Mouse (Mus musculus): Measurements from ENCODE around the gene Spata1. TPM values are rescaled to one million over a fixed set of nuclear protein-coding genes. Genes with fewer than 3 reads are reported as not detected.

Spata1 gene
- polyA plus RNA-seq, 1 experiment from 2014 or later = 4.1 TPM

- Histone ChIP-seq H3K9me3 (replicated peaks; ENCODE audit: control insufficient read depth, low read length) (no peaks in the 10 kb centered on the region), H3K27me3 (ENCODE audit: control insufficient read depth, insufficient read depth, low read length) (no peaks in the 10 kb centered on the region), H3K4me2 (ENCODE audit: low read depth, low read length) (no peak overlapping the region), H3K27ac (ENCODE audit: low read length) (no peak overlapping the region), H3K9ac (ENCODE audit: low read length) (no peak overlapping the region), H3K4me1 (ENCODE audit: control insufficient read depth, insufficient read depth, low read length) (peaks cover 14% of the 10 kb centered on the region), H3K4me3 (replicated peaks; ENCODE audit: low read length) (no peak overlapping the region), H3K36me3 (ENCODE audit: control insufficient read depth, insufficient read depth, low read length) (peaks cover 15% of the 10 kb centered on the region)
- no peak for ATAC-seq (ENCODE audit: insufficient read depth, low FRiP score)
- WGBS = 94% methylated on average over 7 of the region's 7 CpGs
Observed at GRCm38 (mm10) chr3:146506711-146507110, 7.2 kb upstream of the Spata1 start.

DNA sequence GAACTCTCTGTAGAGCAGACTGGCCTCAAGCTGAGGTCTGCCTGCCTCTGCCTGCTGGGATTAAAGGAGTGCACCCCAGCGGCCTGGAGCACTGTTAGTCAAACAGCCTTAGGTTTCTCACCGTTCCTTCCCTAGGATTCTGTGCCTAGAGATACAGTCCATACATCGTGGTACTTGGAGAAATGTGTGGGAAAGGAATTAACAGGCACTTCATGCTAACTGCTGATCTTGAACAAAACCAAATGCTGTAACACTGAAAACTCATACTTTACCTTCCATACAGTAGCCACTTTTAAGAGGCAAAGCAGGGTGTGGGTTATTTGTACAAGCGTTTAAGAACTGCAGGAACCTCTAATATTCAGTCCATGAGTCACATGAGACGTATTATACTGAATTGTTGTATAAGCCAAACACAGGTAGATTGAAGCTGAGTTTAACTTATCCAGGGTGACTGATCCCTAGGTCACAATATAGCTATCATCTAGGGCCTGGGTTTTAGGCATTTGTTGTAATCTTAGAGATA lies 2.1 kb upstream of the Spata1 start:
- Histone ChIP-seq H3K27me3 (ENCODE audit: control insufficient read depth, insufficient read depth, low read length) (no peaks in the 10 kb centered on the region), H3K4me2 (ENCODE audit: low read depth, low read length) (peak overlapping the region; percentile 82), H3K9me3 (replicated peaks; ENCODE audit: control insufficient read depth, low read length) (no peaks in the 10 kb centered on the region), H3K4me3 (replicated peaks; ENCODE audit: low read length) (peak overlapping the region; percentile 99), H3K4me1 (ENCODE audit: control insufficient read depth, insufficient read depth, low read length) (peaks cover 30% of the 10 kb centered on the region), H3K36me3 (ENCODE audit: control insufficient read depth, insufficient read depth, low read length) (peaks cover 9% of the 10 kb centered on the region), H3K9ac (ENCODE audit: low read length) (peak overlapping the region; percentile 97), H3K27ac (ENCODE audit: low read length) (peak overlapping the region; percentile 96)
- WGBS = 31% methylated on average over 5 of the region's 5 CpGs
- ATAC-seq (ENCODE audit: insufficient read depth, low FRiP score) = no peak

GRCm38 (mm10) chr3:146500810-146501201 lies 1.3 kb upstream of the Spata1 start:
- Histone ChIP-seq H3K4me2 (ENCODE audit: low read depth, low read length) (peak overlapping the region; percentile 82), H3K4me3 (replicated peaks; ENCODE audit: low read length) (peak overlapping the region; percentile 99), H3K36me3 (ENCODE audit: control insufficient read depth, insufficient read depth, low read length) (0 out of 2 replicates have a peak, but pooled peaks cover 2% of the 10 kb centered on the region), H3K27me3 (ENCODE audit: control insufficient read depth, insufficient read depth, low read length) (no peaks in the 10 kb centered on the region), H3K9me3 (replicated peaks; ENCODE audit: control insufficient read depth, low read length) (no peaks in the 10 kb centered on the region), H3K4me1 (ENCODE audit: control insufficient read depth, insufficient read depth, low read length) (peaks cover 30% of the 10 kb centered on the region), H3K9ac (ENCODE audit: low read length) (peak overlapping the region; percentile 97), H3K27ac (ENCODE audit: low read length) (peak overlapping the region; percentile 96)
- 5% methylated on average over 5 of the region's 5 CpGs for WGBS
- ATAC-seq (ENCODE audit: insufficient read depth, low FRiP score) = no peak

DNA sequence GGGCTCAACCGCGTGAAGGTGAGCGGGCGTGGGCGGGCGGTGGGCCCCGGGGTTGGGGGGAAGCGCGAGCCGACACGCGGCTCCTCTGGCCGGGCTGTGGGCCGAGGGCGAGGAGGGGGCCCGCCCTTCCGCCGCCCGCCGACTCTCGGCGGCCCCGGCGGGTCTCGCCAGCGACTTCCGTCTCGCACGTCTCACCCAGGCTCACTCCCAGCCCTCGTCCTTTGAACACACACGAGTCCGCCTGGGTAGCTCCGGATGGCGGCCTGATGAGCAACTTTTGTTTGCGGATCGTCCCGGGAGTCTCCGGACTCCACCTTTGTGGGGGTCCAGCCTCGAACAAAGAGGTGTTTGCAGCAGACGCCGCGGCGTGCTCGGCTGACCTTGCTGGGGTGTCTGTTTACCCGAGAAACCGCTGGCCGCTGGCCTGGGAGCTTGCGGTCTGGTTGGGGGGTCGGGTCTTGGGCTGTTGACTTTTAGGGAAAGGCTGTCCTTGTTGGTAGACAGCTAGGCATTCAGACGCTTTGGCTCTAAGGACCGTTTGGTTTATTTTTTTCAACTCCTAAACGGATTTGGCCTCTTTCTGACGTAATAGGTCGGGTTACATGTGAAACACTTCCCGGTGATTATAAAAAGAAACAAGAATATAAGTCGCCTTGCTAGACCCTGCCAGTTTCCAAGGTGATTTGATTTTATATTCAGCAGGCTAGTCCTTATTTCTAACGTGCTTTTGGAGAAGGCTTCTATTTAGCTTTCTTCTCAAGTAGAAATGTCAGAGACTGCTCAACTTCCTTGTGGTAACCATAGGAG lies 653 bp upstream of the Spata1 start:
- Histone ChIP-seq H3K4me2 (ENCODE audit: low read depth, low read length) (peak overlapping the region; percentile 82), H3K27ac (ENCODE audit: low read length) (peak overlapping the region; percentile 96), H3K9me3 (replicated peaks; ENCODE audit: control insufficient read depth, low read length) (no peaks in the 10 kb centered on the region), H3K4me1 (ENCODE audit: control insufficient read depth, insufficient read depth, low read length) (peaks cover 30% of the 10 kb centered on the region), H3K36me3 (ENCODE audit: control insufficient read depth, insufficient read depth, low read length) (no peaks in the 10 kb centered on the region), H3K4me3 (replicated peaks; ENCODE audit: low read length) (peak overlapping the region; percentile 99), H3K9ac (ENCODE audit: low read length) (peak overlapping the region; percentile 97), H3K27me3 (ENCODE audit: control insufficient read depth, insufficient read depth, low read length) (no peaks in the 10 kb centered on the region)
- ATAC-seq (ENCODE audit: insufficient read depth, low FRiP score) = peak; percentile 68; the same call in 1 of the 2 replicates
- under 1% methylated on average over 54 of the region's 57 CpGs for WGBS

GRCm38 (mm10) chr3:146498989-146499388 lies 564 bp downstream of the Spata1 start:
- Histone ChIP-seq H3K4me1 (ENCODE audit: control insufficient read depth, insufficient read depth, low read length) (peaks cover 30% of the 10 kb centered on the region), H3K4me3 (replicated peaks; ENCODE audit: low read length) (peak overlapping the region; percentile 99), H3K9me3 (replicated peaks; ENCODE audit: control insufficient read depth, low read length) (no peaks in the 10 kb centered on the region), H3K4me2 (ENCODE audit: low read depth, low read length) (peak overlapping the region; percentile 60), H3K9ac (ENCODE audit: low read length) (peak overlapping the region; percentile 93), H3K36me3 (ENCODE audit: control insufficient read depth, insufficient read depth, low read length) (no peaks in the 10 kb centered on the region), H3K27me3 (ENCODE audit: control insufficient read depth, insufficient read depth, low read length) (no peaks in the 10 kb centered on the region), H3K27ac (ENCODE audit: low read length) (peak overlapping the region; percentile 96)
- WGBS = 1% methylated on average over 13 of the region's 13 CpGs
- no peak for ATAC-seq (ENCODE audit: insufficient read depth, low FRiP score)

GRCm38 (mm10) chr3:146494941-146495340 lies 4.6 kb downstream of the Spata1 start:
- H3K27ac ChIP-seq (ENCODE audit: low read length) = no peak overlapping the region
- no peak overlapping the region for H3K4me2 ChIP-seq (ENCODE audit: low read depth, low read length)
- H3K27me3 ChIP-seq (ENCODE audit: control insufficient read depth, insufficient read depth, low read length) = no peaks in the 10 kb centered on the region
- no peak overlapping the region for H3K9ac ChIP-seq (ENCODE audit: low read length)
- H3K4me1 ChIP-seq (ENCODE audit: control insufficient read depth, insufficient read depth, low read length) = peaks cover 6% of the 10 kb centered on the region; the same call in 1 of the 2 replicates
- WGBS = 85% methylated on average over 8 of the region's 8 CpGs
- no peaks in the 10 kb centered on the region for H3K36me3 ChIP-seq (ENCODE audit: control insufficient read depth, insufficient read depth, low read length)
- ATAC-seq (ENCODE audit: insufficient read depth, low FRiP score) = no peak
- no peak overlapping the region for H3K4me3 ChIP-seq (replicated peaks; ENCODE audit: low read length)
- no peaks in the 10 kb centered on the region for H3K9me3 ChIP-seq (replicated peaks; ENCODE audit: control insufficient read depth, low read length)

DNA sequence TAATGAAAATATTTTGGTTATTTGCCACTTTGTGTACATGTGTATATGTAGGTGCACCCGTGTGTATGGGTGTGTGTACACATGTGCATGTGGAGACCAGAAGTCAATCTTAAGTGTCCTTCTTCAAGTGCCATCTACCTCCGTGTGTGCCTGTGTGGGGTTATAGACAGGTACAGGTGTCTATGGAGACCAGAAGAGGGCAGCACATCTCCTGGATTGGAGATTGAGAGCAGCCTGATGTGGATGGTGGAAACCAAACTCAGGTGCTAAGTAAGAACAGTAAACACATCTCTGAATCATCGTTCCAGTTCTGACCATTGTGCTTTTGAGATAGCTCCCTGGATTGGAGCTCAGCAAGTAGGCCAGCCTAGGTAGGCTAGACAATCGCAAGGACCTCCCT lies 13.1 kb downstream of the Spata1 start:
- WGBS = 86% methylated on average over 4 of the region's 4 CpGs
- H3K9me3 ChIP-seq (replicated peaks; ENCODE audit: control insufficient read depth, low read length) = no peaks in the 10 kb centered on the region
- H3K27me3 ChIP-seq (ENCODE audit: control insufficient read depth, insufficient read depth, low read length) = no peaks in the 10 kb centered on the region
- no peak overlapping the region for H3K27ac ChIP-seq (ENCODE audit: low read length)
- no peak overlapping the region for H3K4me3 ChIP-seq (replicated peaks; ENCODE audit: low read length)
- H3K36me3 ChIP-seq (ENCODE audit: control insufficient read depth, insufficient read depth, low read length) = no peaks in the 10 kb centered on the region
- ATAC-seq (ENCODE audit: insufficient read depth, low FRiP score) = no peak
- H3K4me1 ChIP-seq (ENCODE audit: control insufficient read depth, insufficient read depth, low read length) = no peaks in the 10 kb centered on the region
- no peak overlapping the region for H3K9ac ChIP-seq (ENCODE audit: low read length)
- H3K4me2 ChIP-seq (ENCODE audit: low read depth, low read length) = no peak overlapping the region

GRCm38 (mm10) chr3:146482044-146482443 lies 17.5 kb downstream of the Spata1 start:
- Histone ChIP-seq H3K36me3 (ENCODE audit: control insufficient read depth, insufficient read depth, low read length) (no peaks in the 10 kb centered on the region), H3K27me3 (ENCODE audit: control insufficient read depth, insufficient read depth, low read length) (no peaks in the 10 kb centered on the region), H3K4me3 (replicated peaks; ENCODE audit: low read length) (no peak overlapping the region), H3K4me1 (ENCODE audit: control insufficient read depth, insufficient read depth, low read length) (no peaks in the 10 kb centered on the region), H3K9me3 (replicated peaks; ENCODE audit: control insufficient read depth, low read length) (no peaks in the 10 kb centered on the region), H3K27ac (ENCODE audit: low read length) (no peak overlapping the region), H3K4me2 (ENCODE audit: low read depth, low read length) (no peak overlapping the region), H3K9ac (ENCODE audit: low read length) (no peak overlapping the region)
- 60% methylated on average over 2 of the region's 2 CpGs for WGBS
- ATAC-seq (ENCODE audit: insufficient read depth, low FRiP score) = no peak

DNA sequence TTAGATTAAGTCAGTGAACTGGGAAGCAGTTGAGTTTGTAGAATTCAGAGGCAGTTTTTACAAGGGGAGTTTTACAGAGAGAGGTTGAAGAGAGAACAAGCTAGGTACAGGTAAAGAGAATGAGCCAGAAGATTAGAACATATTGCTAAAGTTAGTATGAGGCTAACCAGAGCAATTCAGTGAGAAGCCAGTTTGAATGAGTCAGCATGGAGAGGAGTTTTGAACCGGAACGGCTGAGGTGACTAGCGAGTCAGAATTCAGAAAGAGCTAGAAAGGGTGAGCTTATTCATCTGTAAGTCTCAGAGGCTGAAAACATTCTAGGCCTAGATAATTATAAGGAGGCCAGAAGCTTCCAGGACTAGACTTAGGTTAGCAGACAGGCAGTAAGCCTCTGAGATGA lies 25.1 kb downstream of the Spata1 start:
- ATAC-seq (ENCODE audit: insufficient read depth, low FRiP score) = no peak
- Histone ChIP-seq H3K4me3 (replicated peaks; ENCODE audit: low read length) (no peak overlapping the region), H3K4me2 (ENCODE audit: low read depth, low read length) (no peak overlapping the region), H3K9ac (ENCODE audit: low read length) (no peak overlapping the region), H3K4me1 (ENCODE audit: control insufficient read depth, insufficient read depth, low read length) (no peaks in the 10 kb centered on the region), H3K27ac (ENCODE audit: low read length) (no peak overlapping the region), H3K27me3 (ENCODE audit: control insufficient read depth, insufficient read depth, low read length) (no peaks in the 10 kb centered on the region), H3K36me3 (ENCODE audit: control insufficient read depth, insufficient read depth, low read length) (no peaks in the 10 kb centered on the region), H3K9me3 (replicated peaks; ENCODE audit: control insufficient read depth, low read length) (no peaks in the 10 kb centered on the region)
- WGBS = 91% methylated on average over 3 of the region's 3 CpGs

Measured in stomach, embryonic 16.5 days (tissue).